Mouse (Mus musculus): ENCODE measurements around the gene Zfp868. TPM values are rescaled to one million over a fixed set of nuclear protein-coding genes. Genes with fewer than 3 reads are reported as not detected.

The Zfp868 gene
- 7.3 TPM for polyA plus RNA-seq (2014; fragmentation: Illumina TruSeq; extraction: RNeasy Lipid Tissue Mini Kit (QIAGEN cat#74804); ENCODE audit: low read depth, low replicate concordance)

DNA sequence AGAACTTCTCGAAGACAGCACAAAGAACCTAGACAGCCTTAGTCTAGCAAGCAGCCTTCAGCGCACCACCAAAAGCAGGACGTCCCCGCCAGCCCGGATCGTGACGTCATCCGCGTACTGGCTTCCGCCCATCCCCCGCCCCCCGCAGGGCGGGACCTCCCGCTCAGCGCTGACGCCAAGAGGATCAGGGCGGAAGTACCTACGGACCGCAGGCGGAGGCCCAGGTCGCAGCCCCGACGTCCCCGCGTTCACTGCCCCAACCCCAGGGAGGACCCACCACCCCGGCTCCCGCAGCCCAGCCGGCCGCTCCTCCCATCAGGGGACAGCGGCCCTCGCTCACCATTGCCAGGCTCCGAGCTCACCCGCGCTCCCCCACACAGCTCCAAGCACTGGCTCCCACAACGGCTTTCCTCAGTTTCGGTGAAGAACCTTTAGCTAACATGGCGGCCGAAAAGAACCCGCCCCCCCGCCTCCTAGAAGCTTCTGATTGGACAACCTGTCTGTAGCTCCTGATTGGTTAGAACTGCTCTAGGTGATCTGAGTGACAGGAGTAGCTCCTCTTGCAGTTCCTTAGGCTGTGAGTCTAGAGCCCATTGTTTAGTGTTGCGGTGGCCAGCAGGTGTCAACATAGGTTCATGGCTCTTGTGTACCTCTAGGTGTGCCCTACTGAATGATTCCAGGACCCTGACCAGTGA lies at the start of gene Zfp868:
TSS of gene Zfp868 (minus strand) at position 454 of the 695 bp plus-strand sequence.

DNA sequence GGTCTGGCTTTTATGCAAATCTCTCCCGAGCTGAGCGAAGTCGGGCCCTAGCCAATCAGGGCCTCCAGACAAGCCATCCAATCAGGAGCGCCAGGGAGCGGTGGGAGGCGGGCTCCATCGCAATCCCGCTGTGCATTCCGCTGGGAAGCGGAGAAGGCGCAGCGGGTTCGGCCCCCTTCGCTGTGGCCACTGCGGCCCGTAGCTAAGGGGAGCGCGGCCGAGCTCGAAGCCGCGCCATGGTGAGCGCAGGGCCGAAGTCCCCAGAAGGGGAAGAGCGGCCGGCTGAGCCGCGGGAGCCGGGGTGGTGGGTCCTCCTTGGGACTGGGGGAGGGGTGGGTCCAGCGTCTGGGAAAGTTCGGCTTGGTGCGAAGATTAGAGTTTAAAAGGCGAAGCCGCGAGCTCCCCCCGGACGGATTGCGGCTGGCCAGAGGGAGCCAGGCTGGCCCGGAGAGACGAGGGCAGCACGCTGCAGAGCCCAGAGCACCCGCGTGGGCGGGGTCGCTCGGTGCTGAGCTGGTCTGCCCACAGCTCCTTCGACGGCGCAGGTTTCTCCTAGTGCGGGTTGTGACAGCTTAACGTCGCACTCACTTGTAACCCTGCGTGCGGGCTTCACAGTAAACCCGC lies 29.1 kb upstream of the Zfp868 start, which contains the start of gene Zfp964:
TSS of gene Zfp964 (plus strand) at position 122 of the 624 bp plus-strand sequence.

Other genes starting within 250 kb of the Zfp868 start
- not detected for gene Gm9495, start 172.0 kb downstream of the Zfp868 start, polyA plus RNA-seq (2014; fragmentation: Illumina TruSeq; extraction: RNeasy Lipid Tissue Mini Kit (QIAGEN cat#74804); ENCODE audit: low read depth, low replicate concordance)
- gene Gm7697, start 102.6 kb downstream of the Zfp868 start, polyA plus RNA-seq (2014; fragmentation: Illumina TruSeq; extraction: RNeasy Lipid Tissue Mini Kit (QIAGEN cat#74804); ENCODE audit: low read depth, low replicate concordance) = not detected
- gene Zfp964, start 28.9 kb upstream of the Zfp868 start, polyA plus RNA-seq (2014; fragmentation: Illumina TruSeq; extraction: RNeasy Lipid Tissue Mini Kit (QIAGEN cat#74804); ENCODE audit: low read depth, low replicate concordance) = 1.2 TPM
- 24.0 TPM for gene Zfp869, start 85.2 kb upstream of the Zfp868 start, polyA plus RNA-seq (2014; fragmentation: Illumina TruSeq; extraction: RNeasy Lipid Tissue Mini Kit (QIAGEN cat#74804); ENCODE audit: low read depth, low replicate concordance)
- 4.2 TPM for gene Zfp963, start 124.4 kb upstream of the Zfp868 start, polyA plus RNA-seq (2014; fragmentation: Illumina TruSeq; extraction: RNeasy Lipid Tissue Mini Kit (QIAGEN cat#74804); ENCODE audit: low read depth, low replicate concordance)
- gene Gm20422, start 149.3 kb upstream of the Zfp868 start, polyA plus RNA-seq (2014; fragmentation: Illumina TruSeq; extraction: RNeasy Lipid Tissue Mini Kit (QIAGEN cat#74804); ENCODE audit: low read depth, low replicate concordance) = not detected
- 13.5 TPM for gene Atp13a1, start 165.6 kb upstream of the Zfp868 start, polyA plus RNA-seq (2014; fragmentation: Illumina TruSeq; extraction: RNeasy Lipid Tissue Mini Kit (QIAGEN cat#74804); ENCODE audit: low read depth, low replicate concordance)
- gene Zfp866, start 165.6 kb upstream of the Zfp868 start, polyA plus RNA-seq (2014; fragmentation: Illumina TruSeq; extraction: RNeasy Lipid Tissue Mini Kit (QIAGEN cat#74804); ENCODE audit: low read depth, low replicate concordance) = 17.2 TPM
- 4.4 TPM for gene Gmip, start 183.1 kb upstream of the Zfp868 start, polyA plus RNA-seq (2014; fragmentation: Illumina TruSeq; extraction: RNeasy Lipid Tissue Mini Kit (QIAGEN cat#74804); ENCODE audit: low read depth, low replicate concordance)
- gene Lpar2, start 196.9 kb upstream of the Zfp868 start, polyA plus RNA-seq (2014; fragmentation: Illumina TruSeq; extraction: RNeasy Lipid Tissue Mini Kit (QIAGEN cat#74804); ENCODE audit: low read depth, low replicate concordance) = 0.18 TPM
- not detected for gene Pbx4, start 206.9 kb upstream of the Zfp868 start, polyA plus RNA-seq (2014; fragmentation: Illumina TruSeq; extraction: RNeasy Lipid Tissue Mini Kit (QIAGEN cat#74804); ENCODE audit: low read depth, low replicate concordance)